Mouse (Mus musculus): ENCODE results near the gene Zfp524. TPM values are rescaled to one million over a fixed set of nuclear protein-coding genes. Genes with fewer than 3 reads are reported as not detected.
A peak's percentile ranks its signal among the peaks of the same experiment; 100 is the strongest.

Gene Zfp524
- polyA plus RNA-seq, 1 experiment from 2014 or later, result 10.0 TPM

DNA sequence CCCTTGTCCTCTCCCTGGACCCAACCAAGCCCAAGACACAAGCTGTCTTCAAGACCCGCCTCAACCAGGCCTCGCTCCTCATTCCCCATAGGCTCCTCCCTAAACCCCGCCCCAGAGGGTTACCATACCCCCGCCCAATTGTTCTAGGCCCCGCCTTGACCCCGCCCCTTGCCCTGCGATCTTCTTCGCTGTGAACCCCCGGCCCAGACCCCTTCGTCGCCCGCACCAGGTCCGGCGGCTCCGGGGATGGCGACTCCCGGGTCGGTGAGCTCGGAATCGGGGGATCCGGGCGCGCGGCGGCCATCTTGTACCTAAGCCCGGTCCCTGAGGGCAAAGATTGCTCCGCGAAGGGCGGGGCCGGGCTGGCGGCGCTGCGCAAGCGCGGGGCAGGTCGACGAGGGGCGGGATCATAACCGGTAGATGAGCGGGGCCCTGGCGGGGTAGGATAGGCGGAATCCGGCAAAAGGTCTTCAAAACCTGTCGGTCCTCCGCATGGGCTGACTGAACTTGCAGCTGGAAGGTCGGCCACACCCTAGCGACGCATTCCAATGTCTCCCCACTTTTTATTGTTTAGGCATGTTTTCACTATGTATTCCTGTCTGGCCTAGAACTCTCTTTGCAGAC is 24.0 kb downstream of the Zfp524 start, which contains the start of gene Zfp784:
Gene Zfp784 (minus strand): TSS at position 338 of the 624 bp plus-strand sequence.
- no peaks in the 10 kb centered on the region for H3K9me3 ChIP-seq
- H3K4me3 ChIP-seq, result peak within 1 kb of the TSS; percentile 87
- peaks cover 42% of the 10 kb centered on the region for H3K36me3 ChIP-seq
- H3K27ac ChIP-seq, result peak within 1 kb of the TSS; percentile 99
- no peaks in the 10 kb centered on the region for H3K27me3 ChIP-seq (ENCODE audit: insufficient read depth, poor library complexity, severe bottlenecking)
- DNase-seq (ENCODE audit: low spot score), result peak; percentile 96
- WGBS, result under 1% methylated on average over 48 of the region's 48 CpGs
- peaks cover 13% of the 10 kb centered on the region; the same call in 1 of the 2 replicates for H3K4me1 ChIP-seq

DNA sequence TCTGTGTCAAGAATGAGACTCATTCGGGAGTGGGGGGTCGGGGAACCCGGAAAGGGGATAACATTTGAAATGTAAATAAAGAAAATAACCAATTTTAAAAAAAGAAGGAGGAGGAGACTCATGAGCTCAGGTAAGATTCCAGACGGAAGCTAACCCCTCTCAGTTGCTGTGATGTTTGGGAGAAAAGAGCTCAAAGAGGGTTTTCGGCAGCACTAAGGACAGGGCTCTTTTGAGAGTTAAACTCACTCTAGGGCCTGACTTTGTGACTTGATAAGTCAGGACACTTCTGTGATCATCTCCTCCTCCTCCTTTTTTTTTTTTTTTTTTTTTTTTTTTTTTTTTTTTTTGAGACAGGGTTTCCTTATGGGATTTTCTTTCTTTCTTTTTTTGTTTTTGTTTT is 24.7 kb downstream of the Zfp524 start:
- H3K9me3 ChIP-seq, result no peaks in the 10 kb centered on the region
- H3K36me3 ChIP-seq, result peaks cover 35% of the 10 kb centered on the region
- H3K27me3 ChIP-seq (ENCODE audit: insufficient read depth, poor library complexity, severe bottlenecking), result no peaks in the 10 kb centered on the region
- peaks cover 13% of the 10 kb centered on the region; the same call in 1 of the 2 replicates for H3K4me1 ChIP-seq
- peak overlapping the region; percentile 99 for H3K27ac ChIP-seq
- WGBS, result 35% methylated on average over 5 of the region's 5 CpGs
- peak overlapping the region; percentile 87 for H3K4me3 ChIP-seq
- no peak for DNase-seq (ENCODE audit: low spot score)

DNA sequence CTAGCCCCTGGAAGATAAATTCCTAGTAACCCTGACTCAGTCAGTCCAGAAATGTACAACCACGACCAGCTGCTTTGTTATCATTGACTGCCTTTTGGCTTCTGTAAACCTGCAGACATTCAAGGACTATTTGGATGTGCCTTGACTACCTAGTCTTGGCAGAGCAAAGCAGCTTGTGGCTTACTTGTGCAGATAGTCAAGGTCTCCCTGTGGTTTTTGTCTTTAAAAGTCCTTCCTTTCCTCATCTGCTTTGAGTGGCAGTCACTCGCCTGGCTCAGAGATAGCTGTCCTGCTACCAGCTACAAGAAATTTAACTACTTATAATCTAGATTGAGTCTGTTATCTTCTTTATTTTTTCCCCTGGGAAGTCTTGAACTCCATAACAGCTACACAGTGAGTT is 30.8 kb downstream of the Zfp524 start:
- Histone ChIP-seq H3K36me3 (peaks cover 7% of the 10 kb centered on the region; the same call in 1 of the 2 replicates), H3K4me3 (no peak overlapping the region), H3K27ac (no peak overlapping the region), H3K9me3 (no peaks in the 10 kb centered on the region), H3K4me1 (no peaks in the 10 kb centered on the region), H3K27me3 (ENCODE audit: insufficient read depth, poor library complexity, severe bottlenecking) (no peaks in the 10 kb centered on the region)
- 67% methylated on average over 2 of the region's 2 CpGs for WGBS
- no peak for DNase-seq (ENCODE audit: low spot score)

DNA sequence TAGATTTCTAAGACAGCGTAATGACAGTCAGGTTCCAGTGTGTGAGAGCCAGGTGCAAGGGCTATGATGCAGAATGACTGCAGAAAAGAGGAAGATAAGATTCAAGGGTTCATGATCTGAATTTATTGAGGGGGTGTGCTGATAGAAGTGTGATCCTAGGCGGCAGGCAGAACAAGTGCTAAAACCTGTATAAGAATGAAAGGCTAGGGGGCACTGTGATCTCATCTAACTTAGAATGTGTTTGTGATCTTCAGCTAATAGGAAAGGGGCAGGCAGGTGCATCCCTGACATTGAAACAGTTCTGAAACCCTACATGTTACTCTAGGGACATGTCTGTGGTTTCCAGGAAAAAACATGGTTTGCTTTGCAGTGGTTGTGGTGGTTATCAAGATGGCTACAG is 31.9 kb downstream of the Zfp524 start:
- H3K36me3 ChIP-seq, result peaks cover 4% of the 10 kb centered on the region; the same call in 1 of the 2 replicates
- H3K4me1 ChIP-seq, result 0 out of 2 replicates have a peak, but pooled peaks cover 8% of the 10 kb centered on the region
- H3K4me3 ChIP-seq, result no peak overlapping the region
- H3K9me3 ChIP-seq, result no peaks in the 10 kb centered on the region
- H3K27me3 ChIP-seq (ENCODE audit: insufficient read depth, poor library complexity, severe bottlenecking), result no peaks in the 10 kb centered on the region
- no peak overlapping the region for H3K27ac ChIP-seq
- DNase-seq (ENCODE audit: low spot score), result no peak
- WGBS, result 68% methylated on average over 2 of the region's 2 CpGs

DNA sequence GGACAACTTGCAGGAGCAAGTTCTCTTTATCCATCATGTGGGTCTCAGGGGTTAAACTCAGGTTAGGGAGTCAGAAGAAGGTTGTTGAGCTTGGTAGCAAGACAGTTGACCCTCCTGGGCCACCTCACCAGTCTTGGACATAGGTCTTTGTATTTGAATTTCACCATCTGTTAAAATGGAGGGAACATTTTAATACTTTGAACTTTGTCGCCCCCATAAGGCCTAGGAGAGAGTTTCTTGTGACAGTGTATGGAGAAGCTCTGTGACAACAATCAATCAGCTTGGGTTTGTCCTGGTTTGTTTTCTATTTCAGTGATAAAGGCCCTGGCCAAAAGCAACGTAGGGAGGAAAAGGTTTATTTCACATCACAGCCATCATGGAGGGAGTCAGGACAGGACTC is 33.1 kb downstream of the Zfp524 start:
- H3K9me3 ChIP-seq, result no peaks in the 10 kb centered on the region
- H3K27ac ChIP-seq, result no peak overlapping the region
- 17% methylated on average over 2 of the region's 2 CpGs for WGBS
- H3K27me3 ChIP-seq (ENCODE audit: insufficient read depth, poor library complexity, severe bottlenecking), result peaks cover 7% of the 10 kb centered on the region
- H3K36me3 ChIP-seq, result no peaks in the 10 kb centered on the region
- H3K4me1 ChIP-seq, result peaks cover 14% of the 10 kb centered on the region; the same call in 1 of the 2 replicates
- no peak overlapping the region for H3K4me3 ChIP-seq
- no peak for DNase-seq (ENCODE audit: low spot score)

DNA sequence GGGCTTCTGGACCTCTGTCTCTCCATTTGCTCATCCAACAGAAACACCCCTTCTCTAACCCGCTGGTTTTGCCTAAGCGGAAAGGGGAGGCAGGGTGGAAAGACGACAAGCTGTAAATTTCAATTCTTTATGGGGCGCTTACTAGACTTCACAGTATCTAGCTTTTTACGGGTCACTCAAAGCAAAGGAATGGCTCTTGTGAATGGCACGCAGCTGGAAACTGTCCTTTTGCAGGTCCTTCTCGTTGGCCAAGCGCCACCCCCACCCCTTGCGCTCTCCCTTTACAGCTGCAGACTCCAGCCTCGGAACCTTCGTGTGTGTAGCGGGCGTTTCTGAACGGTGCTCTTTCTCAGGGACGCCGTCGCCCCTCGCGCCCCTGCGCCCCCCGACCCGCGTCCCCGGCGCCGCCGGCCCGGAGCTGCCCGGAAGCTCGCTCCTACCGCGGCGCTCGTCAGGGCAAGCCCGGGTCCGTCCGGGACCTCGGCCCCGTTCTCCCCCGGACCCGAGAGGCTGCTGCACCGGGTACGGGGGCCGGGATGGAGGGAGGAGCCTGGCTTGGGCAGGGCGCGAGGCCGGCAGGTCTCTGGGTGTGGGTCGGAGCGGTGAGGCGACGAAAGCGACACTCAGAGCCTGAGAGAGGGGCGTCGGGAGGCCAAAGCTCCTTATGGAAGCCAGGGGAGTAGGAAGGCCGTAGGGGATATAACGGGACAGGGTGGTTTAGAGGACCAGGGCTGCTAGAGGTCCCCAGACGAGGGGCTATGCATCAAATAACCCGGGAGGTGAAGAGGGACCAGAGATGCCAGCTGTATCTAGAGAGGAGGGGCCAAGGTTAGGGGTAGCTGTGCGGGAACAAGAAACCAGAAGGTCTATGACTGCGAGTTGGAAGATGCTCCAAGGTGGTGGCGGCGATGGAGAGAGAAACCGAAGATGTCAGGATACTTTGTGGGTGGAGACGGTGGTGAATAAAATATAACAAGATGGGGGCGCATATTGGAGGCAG is 37.3 kb downstream of the Zfp524 start, which contains the start of gene Zfp580:
Gene Zfp580 (plus strand): TSS at position 346 of the 1,000 bp plus-strand sequence.
- Histone ChIP-seq H3K4me3 (peak within 1 kb of the TSS; percentile 92), H3K4me1 (peaks cover 35% of the 10 kb centered on the region), H3K27ac (peak within 1 kb of the TSS; percentile 94), H3K9me3 (no peaks in the 10 kb centered on the region), H3K36me3 (no peaks in the 10 kb centered on the region), H3K27me3 (ENCODE audit: insufficient read depth, poor library complexity, severe bottlenecking) (peaks cover 49% of the 10 kb centered on the region)
- peak; percentile 88 for DNase-seq (ENCODE audit: low spot score)
- WGBS, result 1% methylated on average over 65 of the region's 65 CpGs

DNA sequence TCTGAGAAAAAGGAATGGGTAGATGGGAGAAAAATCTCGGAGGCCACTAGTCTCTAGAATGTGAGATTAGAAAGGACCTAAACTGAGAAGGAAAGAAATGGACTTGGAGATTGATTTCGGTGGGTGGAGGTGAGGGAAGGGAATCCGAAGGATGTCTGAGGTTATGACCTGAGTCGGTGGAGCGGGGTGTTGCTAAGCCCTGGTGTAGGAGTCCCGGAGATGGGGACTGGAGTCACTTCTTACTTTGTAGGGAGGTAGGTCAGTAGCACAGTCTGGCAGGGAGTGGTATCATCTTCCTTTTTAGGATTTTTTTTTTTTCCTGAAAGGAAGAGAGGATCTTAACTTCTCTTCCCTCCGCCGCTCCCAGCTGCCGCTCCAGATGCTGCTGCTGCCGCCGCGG is 38.2 kb downstream of the Zfp524 start:
- no peak for DNase-seq (ENCODE audit: low spot score)

DNA sequence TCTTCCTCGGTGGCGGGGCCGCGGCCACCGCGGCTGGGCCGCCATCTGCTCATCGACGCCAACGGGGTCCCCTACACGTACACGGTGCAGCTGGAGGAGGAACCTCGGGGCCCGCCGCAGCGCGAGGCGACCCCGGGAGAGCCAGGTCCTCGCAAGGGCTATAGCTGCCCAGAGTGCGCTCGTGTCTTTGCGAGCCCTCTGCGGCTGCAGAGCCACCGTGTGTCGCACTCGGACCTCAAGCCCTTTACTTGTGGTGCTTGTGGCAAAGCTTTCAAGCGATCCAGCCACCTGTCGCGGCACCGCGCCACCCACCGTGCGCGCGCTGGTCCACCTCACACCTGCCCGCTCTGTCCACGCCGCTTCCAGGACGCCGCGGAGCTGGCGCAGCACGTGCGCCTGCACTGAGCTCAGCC is 38.7 kb downstream of the Zfp524 start:
- Histone ChIP-seq H3K27ac (peak overlapping the region; percentile 56; the same call in 1 of the 2 replicates), H3K4me1 (peaks cover 41% of the 10 kb centered on the region), H3K27me3 (ENCODE audit: insufficient read depth, poor library complexity, severe bottlenecking) (peaks cover 63% of the 10 kb centered on the region), H3K36me3 (no peaks in the 10 kb centered on the region), H3K9me3 (no peaks in the 10 kb centered on the region), H3K4me3 (peak overlapping the region; percentile 92)
- DNase-seq (ENCODE audit: low spot score), result no peak
- 5% methylated on average over 45 of the region's 45 CpGs for WGBS

More for the DNA sequence above, 38.2 kb downstream of the Zfp524 start:
- WGBS, result 5% methylated on average over 12 of the region's 12 CpGs
- H3K27me3 ChIP-seq (ENCODE audit: insufficient read depth, poor library complexity, severe bottlenecking), result peaks cover 58% of the 10 kb centered on the region
- peaks cover 41% of the 10 kb centered on the region for H3K4me1 ChIP-seq
- H3K27ac ChIP-seq, result 0 out of 2 replicates have a peak overlapping the region, but pooled peaks have one; percentile 56
- no peaks in the 10 kb centered on the region for H3K36me3 ChIP-seq
- peak overlapping the region; percentile 92 for H3K4me3 ChIP-seq
- H3K9me3 ChIP-seq, result no peaks in the 10 kb centered on the region

DNA sequence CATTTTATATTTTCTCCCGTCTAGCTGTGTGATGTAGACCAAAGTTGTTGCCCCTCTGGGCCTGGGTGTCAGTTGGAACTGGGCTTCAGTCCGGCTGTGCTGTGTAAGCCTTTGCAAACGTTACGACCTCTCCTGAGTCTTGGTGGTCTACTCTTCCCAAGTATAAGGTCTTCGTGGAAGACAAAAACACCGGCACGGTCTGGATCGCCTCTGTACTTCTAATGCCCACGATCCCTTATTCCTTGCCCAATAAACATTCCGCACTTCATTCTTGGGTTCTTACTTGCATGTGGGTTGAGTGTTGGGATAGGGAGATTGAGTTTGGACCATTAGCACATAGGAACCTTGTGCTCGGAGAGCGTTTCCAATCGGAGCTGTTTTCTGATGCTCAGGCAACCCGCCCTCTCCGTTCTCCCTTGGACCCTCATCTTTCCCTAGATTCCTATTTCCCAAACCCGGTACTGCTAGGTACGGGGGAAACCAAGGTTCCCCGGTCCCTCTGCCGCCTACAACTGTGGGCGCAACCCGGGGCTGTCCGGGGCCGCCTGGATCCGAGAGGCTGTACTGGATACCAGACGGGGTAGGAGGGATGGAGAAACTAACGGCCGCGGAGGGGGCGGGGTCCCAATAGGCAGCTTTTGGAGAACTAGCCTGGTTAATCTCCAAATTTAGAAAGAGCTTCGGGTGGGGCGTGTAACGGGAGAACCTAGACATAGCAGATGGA is 39.4 kb downstream of the Zfp524 start:
- no peak for DNase-seq (ENCODE audit: low spot score)
- whole genome bisulfite sequencing, result 7% methylated on average over 32 of the region's 32 CpGs
- Histone ChIP-seq H3K27ac (no peak overlapping the region), H3K4me3 (peak overlapping the region; percentile 92), H3K9me3 (no peaks in the 10 kb centered on the region), H3K4me1 (peaks cover 41% of the 10 kb centered on the region), H3K36me3 (no peaks in the 10 kb centered on the region), H3K27me3 (ENCODE audit: insufficient read depth, poor library complexity, severe bottlenecking) (peaks cover 70% of the 10 kb centered on the region)

DNA sequence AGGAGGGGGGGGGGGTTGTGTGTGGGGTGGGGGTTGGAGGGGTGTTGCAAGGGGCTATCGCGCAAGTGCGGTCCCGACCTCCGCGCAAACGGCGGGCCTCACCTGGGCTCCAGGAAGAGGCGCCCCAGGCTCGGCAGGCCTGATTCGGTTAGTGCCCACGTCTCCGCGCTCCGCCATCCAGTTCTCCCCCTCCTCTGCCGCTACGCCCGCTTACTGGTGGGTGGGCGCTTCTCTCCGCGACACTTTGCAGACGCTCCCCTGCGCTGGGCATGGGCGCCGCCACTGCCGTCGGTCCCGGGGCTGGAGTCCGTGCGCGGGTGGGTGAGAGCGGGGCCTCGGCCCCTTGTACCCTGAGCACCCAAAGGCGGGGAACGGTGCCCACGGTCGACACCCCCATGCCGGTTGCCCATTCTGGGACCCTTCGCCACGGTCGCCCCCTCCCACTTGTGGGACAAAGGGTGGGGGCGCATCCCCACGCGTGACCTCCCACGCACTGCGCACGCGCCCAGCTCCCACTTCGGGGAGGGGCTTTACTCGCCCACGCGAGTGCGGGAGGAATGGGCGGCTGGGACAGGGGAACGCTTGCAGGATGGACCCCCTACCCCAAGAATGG is 42.5 kb downstream of the Zfp524 start:
- Histone ChIP-seq H3K36me3 (no peaks in the 10 kb centered on the region), H3K4me1 (peaks cover 43% of the 10 kb centered on the region), H3K27ac (peak overlapping the region; percentile 76), H3K9me3 (no peaks in the 10 kb centered on the region), H3K4me3 (peak overlapping the region; percentile 59), H3K27me3 (ENCODE audit: insufficient read depth, poor library complexity, severe bottlenecking) (peaks cover 77% of the 10 kb centered on the region)
- DNase-seq (ENCODE audit: low spot score), result no peak
- 3% methylated on average over 55 of the region's 55 CpGs for WGBS

DNA sequence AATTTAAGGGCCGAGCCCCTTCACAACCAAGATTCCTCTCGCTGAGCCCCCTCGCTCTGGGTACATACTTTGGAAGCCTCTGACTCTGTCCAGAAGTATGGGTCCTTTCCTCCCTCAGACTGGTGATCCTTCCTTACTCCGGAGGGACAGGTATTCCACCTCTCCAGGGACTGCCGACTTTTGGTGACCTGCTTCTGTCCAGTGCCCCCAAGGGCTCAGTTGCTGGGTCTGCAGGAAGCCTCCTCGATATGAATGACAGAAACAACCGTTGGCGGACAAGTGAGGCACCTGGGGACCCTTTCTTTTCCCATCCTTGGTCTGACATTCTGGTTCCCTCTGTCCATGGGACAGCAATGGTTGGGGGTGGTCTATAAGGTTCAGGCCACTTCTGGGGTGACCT is 43.2 kb downstream of the Zfp524 start:
- H3K27me3 ChIP-seq (ENCODE audit: insufficient read depth, poor library complexity, severe bottlenecking), result peaks cover 71% of the 10 kb centered on the region
- no peaks in the 10 kb centered on the region for H3K36me3 ChIP-seq
- no peak for DNase-seq (ENCODE audit: low spot score)
- peaks cover 37% of the 10 kb centered on the region for H3K4me1 ChIP-seq
- no peaks in the 10 kb centered on the region; the same call in 1 of the 2 replicates for H3K9me3 ChIP-seq
- WGBS, result 32% methylated on average over 8 of the region's 8 CpGs
- H3K27ac ChIP-seq, result 0 out of 2 replicates have a peak overlapping the region, but pooled peaks have one; percentile 76
- H3K4me3 ChIP-seq, result 0 out of 2 replicates have a peak overlapping the region, but pooled peaks have one; percentile 1

DNA sequence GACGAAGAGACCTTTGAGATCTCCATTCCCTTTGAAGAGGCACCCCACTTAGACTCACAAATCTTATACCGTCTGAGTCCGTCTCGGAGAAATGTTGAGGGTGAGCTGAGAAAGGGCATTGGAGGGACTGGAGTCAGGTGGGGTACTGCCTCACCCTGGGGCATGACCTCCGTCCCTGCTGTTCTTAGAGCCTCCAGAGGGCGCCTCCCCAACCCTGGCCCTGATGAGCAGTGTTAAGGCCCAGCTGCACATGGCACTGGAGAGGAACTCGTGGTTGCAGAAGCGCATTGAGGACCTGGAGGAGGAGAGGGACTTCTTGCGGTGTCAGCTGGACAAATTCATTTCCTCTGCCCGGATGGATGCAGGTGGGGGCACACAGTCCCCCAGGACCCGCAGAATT is 43.6 kb downstream of the Zfp524 start:
- H3K27me3 ChIP-seq (ENCODE audit: insufficient read depth, poor library complexity, severe bottlenecking), result peaks cover 67% of the 10 kb centered on the region
- 25% methylated on average over 11 of the region's 11 CpGs for WGBS
- no peak overlapping the region for H3K27ac ChIP-seq
- peaks cover 33% of the 10 kb centered on the region for H3K4me1 ChIP-seq
- no peaks in the 10 kb centered on the region for H3K36me3 ChIP-seq
- DNase-seq (ENCODE audit: low spot score), result no peak
- H3K4me3 ChIP-seq, result 0 out of 2 replicates have a peak overlapping the region, but pooled peaks have one; percentile 1
- no peaks in the 10 kb centered on the region; the same call in 1 of the 2 replicates for H3K9me3 ChIP-seq

Measured in heart, embryonic 10.5 days (tissue).